Mouse (Mus musculus) heart, postnatal 0 days (tissue): ENCODE results near the gene H2al1f.
"Not testable (repeated sequence)": the region's sequence is repeated elsewhere in the genome, so short reads cannot be mapped to it uniquely, and the experiment has no call there.

Experiments
- CTCF ChIP-seq: IDR thresholded peaks from 2 replicates; pipeline ENCODE4 v1.5.1; 2016; ENCODE audit warnings: antibody characterized with exemption, control low read depth, low read depth
- EP300 ChIP-seq: IDR thresholded peaks from 2 replicates; pipeline ENCODE4 v1.6.1; 2016; ENCODE audit warnings: antibody characterized with exemption, low read depth

DNA sequence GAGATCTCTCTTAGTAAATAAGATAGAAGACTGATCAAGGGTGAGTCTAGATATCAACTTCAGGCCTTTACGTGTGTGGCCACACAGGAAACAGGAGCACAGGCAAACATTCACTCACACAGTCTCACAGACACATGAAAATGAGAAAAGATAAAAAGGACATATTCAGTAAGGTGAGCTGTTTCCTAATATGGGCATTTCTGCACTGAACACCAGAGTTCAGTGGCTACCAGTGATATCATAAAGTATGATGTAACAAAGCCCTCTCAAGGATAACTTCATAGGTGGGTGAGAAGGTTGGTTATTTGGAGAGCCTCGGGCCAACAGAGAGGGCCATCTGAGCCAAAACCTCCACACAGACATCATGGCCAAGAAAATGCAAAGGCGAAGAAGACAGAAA is 16.0 kb upstream of the H2al1f start, which contains the start of gene H2al1a:
- not testable (repeated sequence) for TF ChIP-seq CTCF, EP300
